Mouse (Mus musculus): ENCODE measurements around the gene Ndfip2. TPM values are rescaled to one million over a fixed set of nuclear protein-coding genes. Genes with fewer than 3 reads are reported as not detected.
A peak's percentile ranks its signal among the peaks of the same experiment; 100 is the strongest.

Gene Ndfip2
- total and polyA plus RNA-seq, 3 experiments: 12.6 to 49.6 (median 19.0) TPM

DNA sequence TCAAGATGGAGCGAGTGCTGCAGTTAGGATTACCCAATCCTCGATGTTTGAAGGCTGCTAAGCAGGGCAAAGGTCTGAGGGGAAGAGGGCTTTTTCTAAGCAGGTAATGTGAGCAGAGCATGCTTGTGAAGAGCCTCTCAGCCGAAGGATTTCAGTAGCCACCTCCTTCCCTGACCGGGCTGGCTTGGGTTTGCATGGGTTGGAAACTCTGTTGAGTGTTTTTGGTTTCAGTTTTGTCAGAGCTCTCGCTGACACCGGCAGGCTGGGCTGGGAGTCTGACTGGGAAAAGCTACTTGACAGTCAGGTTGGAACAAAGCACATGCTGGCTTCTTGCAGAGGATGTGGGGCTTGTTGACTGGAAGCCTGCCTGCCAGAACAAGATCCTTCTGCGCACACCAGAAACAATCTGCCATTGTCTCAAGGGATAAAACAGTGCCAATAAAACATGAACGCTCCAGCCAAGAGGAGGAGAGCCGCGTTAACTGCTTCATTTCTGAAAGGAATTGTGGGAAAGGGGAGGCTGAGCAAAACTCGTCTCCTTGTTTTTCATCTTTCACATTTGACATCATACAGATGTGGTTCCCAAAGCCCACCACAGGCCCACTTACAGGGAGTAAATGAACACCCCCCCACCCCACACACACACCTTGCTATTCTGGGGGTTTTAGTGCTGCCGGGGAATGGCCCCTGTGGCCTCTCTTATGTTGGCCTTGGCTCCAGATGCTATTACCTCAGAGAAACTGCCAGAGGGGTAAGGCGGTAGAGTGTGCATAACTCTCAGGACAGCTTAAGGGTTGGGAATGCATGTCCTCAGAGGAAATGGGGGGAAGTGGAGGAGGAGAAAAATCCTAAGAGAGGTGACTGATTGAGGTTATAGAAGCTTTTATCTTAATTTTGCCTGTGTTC lies 70.3 kb downstream of the Ndfip2 start:
- peak overlapping the region; percentile 68 for H3K4me2 ChIP-seq (ENCODE audit: insufficient read depth, low read depth, poor library complexity, severe bottlenecking)
- no peaks in the 10 kb centered on the region for H3K36me3 ChIP-seq (replicated peaks in 1 of 2; ENCODE audit: control insufficient read depth in 1 of 2, insufficient read depth in 1 of 2, low read length in 1 of 2)
- no peak overlapping the region for H3K27ac ChIP-seq (ENCODE audit: insufficient read depth, low read depth)
- no peaks in the 10 kb centered on the region for H3K27me3 ChIP-seq (replicated peaks)
- peaks cover 3% of the 10 kb centered on the region for H3K9me3 ChIP-seq (replicated peaks; ENCODE audit: low read length)
- peak; percentile 32 for DNase-seq (ENCODE audit: extremely low read depth)
- H3K9ac ChIP-seq (ENCODE audit: insufficient read depth, low read depth): no peak overlapping the region
- dilution Hi-C loops (cut with MboI; ENCODE audit: extremely low pct_ligation_motif_present, extremely low pct_unique_long_range_greater_than_20kb, low sequenced_read_pairs): no loop called here
- TF ChIP-seq NELFE (IDR thresholded peaks at IDR 0.05; ENCODE audit: low read depth, low read length) (no peak), UBTF (IDR thresholded peaks at IDR 0.05; ENCODE audit: low read depth, low read length) (0 out of 2 replicates have a peak, but pooled peaks have one; percentile 12), ZKSCAN1 (IDR thresholded peaks at IDR 0.05; ENCODE audit: borderline replicate concordance, low read depth, low read length) (no peak), MAX (IDR thresholded peaks at IDR 0.05; ENCODE audit: low read length) (peak; percentile 15; the same call in 1 of the 2 replicates)
- peaks cover 0 to 9% of the 10 kb centered on the region in 2 experiments; a peak in 2 of 4 replicates for H3K4me1 ChIP-seq (ENCODE audit: control insufficient read depth in 1 of 2, insufficient read depth in 2 of 2)
- H3K4me3 ChIP-seq (replicated peaks in 1 of 3; ENCODE audit: low read depth in 2 of 3, low read length in 2 of 3, poor library complexity in 1 of 3): peak overlapping the region; percentile 20 to 53 (median 20)
- H3K79me2 ChIP-seq (replicated peaks; ENCODE audit: control insufficient read depth, extremely low read depth, insufficient read depth, poor library complexity, severe bottlenecking): no peaks in the 10 kb centered on the region
- in situ Hi-C loops (cut with MboI; ENCODE audit: low pct_ligation_motif_present, low pct_unique_long_range_greater_than_20kb, low sequenced_read_pairs): no loop called here

- Histone ChIP-seq H3K9me3 (replicated peaks; ENCODE audit: low read length) (no peaks in the 10 kb centered on the region), H3K4me2 (ENCODE audit: insufficient read depth, low read depth, poor library complexity, severe bottlenecking) (no peak overlapping the region), H3K27ac (ENCODE audit: insufficient read depth, low read depth) (no peak overlapping the region), H3K9ac (ENCODE audit: insufficient read depth, low read depth) (no peak overlapping the region), H3K27me3 (replicated peaks) (no peaks in the 10 kb centered on the region), H3K4me3 (replicated peaks in 1 of 3; ENCODE audit: low read depth in 2 of 3, low read length in 2 of 3, poor library complexity in 1 of 3) (no peak overlapping the region), H3K36me3 (replicated peaks in 1 of 2; ENCODE audit: control insufficient read depth in 1 of 2, insufficient read depth in 1 of 2, low read length in 1 of 2) (no peaks in the 10 kb centered on the region), H3K79me2 (replicated peaks; ENCODE audit: control insufficient read depth, extremely low read depth, insufficient read depth, poor library complexity, severe bottlenecking) (no peaks in the 10 kb centered on the region), H3K4me1 (ENCODE audit: control insufficient read depth in 1 of 2, insufficient read depth in 2 of 2) (peaks cover 0 to 5% of the 10 kb centered on the region in 2 experiments; a peak in 2 of 4 replicates)
- dilution Hi-C loops (cut with MboI; ENCODE audit: extremely low pct_ligation_motif_present, extremely low pct_unique_long_range_greater_than_20kb, low sequenced_read_pairs) (no loop called here), in situ Hi-C loops (cut with MboI; ENCODE audit: low pct_ligation_motif_present, low pct_unique_long_range_greater_than_20kb, low sequenced_read_pairs) (no loop called here)
- no peak for DNase-seq (ENCODE audit: extremely low read depth)
- TF ChIP-seq CHD2 (IDR thresholded peaks at IDR 0.05; ENCODE audit: low read length): no peak
- TF ChIP-seq MXI1 (IDR thresholded peaks at IDR 0.05; ENCODE audit: low read depth, low read length): no peak
- no peak for TF ChIP-seq MAZ (IDR thresholded peaks at IDR 0.05; ENCODE audit: low read depth, low read length)
- no peak for TF ChIP-seq GABPA (IDR thresholded peaks at IDR 0.05; ENCODE audit: insufficient replicate concordance, low read depth, low read length)
- no peak for TF ChIP-seq NRF1 (IDR thresholded peaks at IDR 0.05; ENCODE audit: low read depth, low read length)
- TF ChIP-seq PAX5 (IDR thresholded peaks at IDR 0.05; ENCODE audit: low read length): no peak
- no peak for TF ChIP-seq UBTF (IDR thresholded peaks at IDR 0.05; ENCODE audit: low read depth, low read length)
- no peak for TF ChIP-seq E2F4 (IDR thresholded peaks at IDR 0.05; ENCODE audit: insufficient replicate concordance, low read depth, low read length)
- no peak for TF ChIP-seq KAT2A (IDR thresholded peaks at IDR 0.05; ENCODE audit: insufficient replicate concordance, low read length)
- no peak for TF ChIP-seq ELF1 (IDR thresholded peaks at IDR 0.05; ENCODE audit: low read depth, low read length)
- no peak for TF ChIP-seq JUND (conservative IDR thresholded peaks at IDR 0.05; ENCODE audit: low read depth, low read length)
- no peak for TF ChIP-seq SIN3A (IDR thresholded peaks at IDR 0.05; ENCODE audit: low read length)
- TF ChIP-seq USF1 (IDR thresholded peaks at IDR 0.05; ENCODE audit: low read depth, low read length): no peak
- TF ChIP-seq RCOR1 (conservative IDR thresholded peaks at IDR 0.05; ENCODE audit: low read depth, low read length): no peak
- TF ChIP-seq ZC3H11A (IDR thresholded peaks at IDR 0.05; ENCODE audit: low read depth, low read length): no peak
- no peak for TF ChIP-seq MYC (IDR thresholded peaks at IDR 0.05; ENCODE audit: low read depth, low read length)
- TF ChIP-seq JUN (IDR thresholded peaks at IDR 0.05; ENCODE audit: insufficient read depth, low read depth, low read length): no peak
- no peak for TF ChIP-seq NELFE (IDR thresholded peaks at IDR 0.05; ENCODE audit: low read depth, low read length)
- TF ChIP-seq ZNF384 (IDR thresholded peaks at IDR 0.05; ENCODE audit: low read depth, low read length): no peak
Observed at GRCm38 (mm10) chr14:105333475-105334094, 75.2 kb downstream of the Ndfip2 start.
